Mouse (Mus musculus): ENCODE measurements around the gene Phlda3.

DNA sequence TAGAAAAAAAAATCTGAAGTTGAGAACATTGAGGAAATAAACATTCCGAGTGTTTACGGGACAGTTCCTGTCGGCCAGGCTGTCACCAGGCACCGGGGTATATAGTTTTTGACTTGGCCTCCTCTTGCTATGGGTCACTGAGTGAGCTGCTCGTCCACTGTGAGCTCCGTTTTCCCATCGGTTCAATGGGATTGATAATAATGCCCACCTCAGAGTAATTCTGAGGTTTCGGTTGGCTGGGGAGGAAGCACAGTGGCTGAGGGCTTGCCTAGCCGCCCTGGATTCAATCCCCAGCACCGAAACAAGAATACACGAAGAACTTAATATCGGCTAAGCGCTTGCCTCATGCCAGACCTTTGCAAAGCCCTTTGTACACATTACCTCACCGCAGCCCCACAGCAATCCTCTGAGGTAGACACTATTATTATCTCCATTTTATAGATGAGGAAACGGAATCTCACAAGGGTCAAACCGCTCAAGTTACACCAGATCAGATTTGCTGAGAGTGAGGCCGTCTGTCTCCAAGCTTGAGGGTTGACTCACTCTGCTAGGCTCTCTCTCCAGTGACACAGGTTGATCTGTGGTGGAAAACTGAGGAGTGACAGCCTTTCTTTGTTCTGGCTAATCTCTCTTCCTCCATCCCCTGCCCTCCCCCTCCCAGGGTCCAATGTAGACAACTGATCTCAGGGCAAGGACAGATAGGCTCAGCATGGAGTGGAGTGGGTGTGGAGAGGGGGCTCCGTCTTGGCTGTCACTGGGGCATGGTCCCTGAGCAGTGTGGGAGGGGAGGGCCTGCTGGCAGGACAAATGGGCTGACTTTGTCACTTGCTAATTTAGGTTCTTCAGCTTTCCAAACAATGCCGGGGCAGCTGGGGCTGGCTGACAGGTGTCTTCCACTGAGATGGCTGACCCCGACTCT lies 28.6 kb downstream of the Phlda3 start:
- TF ChIP-seq POLR2A (IDR thresholded peaks at IDR 0.05; ENCODE audit: control insufficient read depth, low read depth, low read length) (no peak), CTCF (IDR thresholded peaks at IDR 0.05; ENCODE audit: control insufficient read depth, insufficient read depth, insufficient replicate concordance, low read depth, low read length) (no peak)
